Mouse (Mus musculus): ENCODE measurements around the gene Fstl3. TPM values are rescaled to one million over a fixed set of nuclear protein-coding genes. Genes with fewer than 3 reads are reported as not detected.

The Fstl3 gene
- polyA plus RNA-seq (2014; fragmentation: Nextera tagmentation; extraction: Ambion mirVana), result 0.60 and 1.2 TPM in 2 replicates

DNA sequence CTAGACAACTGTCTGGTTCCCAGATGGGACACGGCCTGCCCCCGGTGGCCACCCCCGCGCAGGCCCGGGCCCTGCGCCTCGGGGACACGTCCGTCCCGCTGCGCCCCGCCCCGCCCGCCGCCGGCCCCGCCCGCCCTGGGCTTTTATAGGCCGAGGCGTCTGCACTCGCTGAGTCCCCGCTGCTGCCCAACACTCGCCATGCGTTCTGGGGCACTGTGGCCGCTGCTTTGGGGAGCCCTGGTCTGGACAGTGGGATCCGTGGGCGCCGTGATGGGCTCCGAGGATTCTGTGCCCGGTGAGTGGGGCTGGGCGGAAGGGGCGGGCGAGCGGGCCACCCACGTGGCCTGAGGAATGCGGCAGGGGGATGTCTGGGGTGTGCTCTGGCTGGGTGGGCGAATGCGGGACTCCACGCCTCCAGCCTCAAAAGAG is at the start of gene Fstl3:
TSS of gene Fstl3 (plus strand) at position 170 of the 429 bp plus-strand sequence.
- WGBS, result 1% methylated on average over 39 of the region's 39 CpGs
- H3K36me3 ChIP-seq (ENCODE audit: control insufficient read depth, insufficient read depth, low read length), result no peaks in the 10 kb centered on the region
- peak within 1 kb of the TSS; percentile 4; the same call in 1 of the 2 replicates for H3K9ac ChIP-seq (ENCODE audit: low read length)
- DNase-seq (ENCODE audit: low spot score, missing footprints) (no peak), ATAC-seq (ENCODE audit: low FRiP score) (no peak)
- H3K4me1 ChIP-seq (ENCODE audit: control insufficient read depth, insufficient read depth, low read length), result peaks cover 8% of the 10 kb centered on the region
- H3K9me3 ChIP-seq (ENCODE audit: control insufficient read depth, low read length), result no peaks in the 10 kb centered on the region; the same call in 1 of the 2 replicates
- peak within 1 kb of the TSS; percentile 41 for H3K4me2 ChIP-seq
- H3K27me3 ChIP-seq (ENCODE audit: control insufficient read depth, insufficient read depth, low read length), result peaks cover 43% of the 10 kb centered on the region
- no peak within 1 kb of the TSS for H3K27ac ChIP-seq (ENCODE audit: low read depth, low read length)
- H3K4me3 ChIP-seq (ENCODE audit: low read depth, low read length), result peak within 1 kb of the TSS; percentile 18

DNA sequence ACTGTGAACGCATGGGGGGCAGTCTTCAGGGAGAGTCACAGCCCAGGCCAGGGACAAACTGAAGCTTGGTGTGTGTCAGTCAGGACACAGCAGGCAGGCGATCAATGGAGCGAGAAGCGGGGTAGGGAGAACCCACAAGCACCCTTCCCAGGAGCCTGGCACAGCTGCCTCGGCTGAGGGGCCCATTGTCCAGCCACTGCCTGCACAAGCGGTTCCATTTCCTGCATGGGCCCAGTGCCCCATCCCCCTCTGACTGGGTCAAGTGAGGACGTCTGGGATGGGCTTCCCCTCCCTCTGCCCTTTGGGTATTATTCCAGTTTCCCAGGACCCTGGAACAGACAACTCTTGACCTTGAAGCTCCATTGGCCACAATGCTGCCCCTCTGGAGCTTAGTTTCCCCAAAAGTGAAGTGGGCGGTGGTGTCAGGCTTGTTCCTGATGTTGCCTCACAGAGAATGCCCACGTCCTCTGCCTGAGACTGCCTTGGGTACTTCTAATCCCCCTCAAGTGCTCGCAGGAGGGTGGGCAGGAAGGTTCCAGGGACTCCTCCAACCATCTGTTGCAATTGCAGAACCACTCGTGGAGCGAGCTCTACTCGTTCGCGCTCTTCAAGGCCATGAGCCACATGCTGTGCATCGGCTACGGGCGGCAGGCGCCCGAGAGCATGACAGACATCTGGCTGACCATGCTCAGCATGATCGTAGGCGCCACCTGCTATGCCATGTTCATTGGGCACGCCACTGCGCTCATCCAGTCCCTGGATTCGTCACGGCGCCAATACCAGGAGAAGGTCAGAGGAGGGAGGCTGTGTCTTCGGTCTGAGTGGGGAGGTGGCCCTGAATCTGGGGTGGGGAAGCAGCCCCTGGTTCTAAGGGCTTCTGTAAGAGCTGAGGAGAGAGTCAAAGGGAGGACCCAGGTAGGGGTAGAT is 48.5 kb upstream of the Fstl3 start:
- WGBS, result 75% methylated on average over 28 of the region's 28 CpGs
- no peaks in the 10 kb centered on the region for H3K4me1 ChIP-seq (ENCODE audit: control insufficient read depth, insufficient read depth, low read length)
- no peak overlapping the region for H3K9ac ChIP-seq (ENCODE audit: low read length)
- no peak for DNase-seq (ENCODE audit: low spot score, missing footprints)
- no peaks in the 10 kb centered on the region for H3K9me3 ChIP-seq (ENCODE audit: control insufficient read depth, low read length)
- no peak for ATAC-seq (ENCODE audit: low FRiP score)
- no peak overlapping the region for H3K4me2 ChIP-seq
- no peaks in the 10 kb centered on the region for H3K36me3 ChIP-seq (ENCODE audit: control insufficient read depth, insufficient read depth, low read length)
- H3K27ac ChIP-seq (ENCODE audit: low read depth, low read length), result no peak overlapping the region
- no peaks in the 10 kb centered on the region for H3K27me3 ChIP-seq (ENCODE audit: control insufficient read depth, insufficient read depth, low read length)
- H3K4me3 ChIP-seq (ENCODE audit: low read depth, low read length), result no peak overlapping the region

DNA sequence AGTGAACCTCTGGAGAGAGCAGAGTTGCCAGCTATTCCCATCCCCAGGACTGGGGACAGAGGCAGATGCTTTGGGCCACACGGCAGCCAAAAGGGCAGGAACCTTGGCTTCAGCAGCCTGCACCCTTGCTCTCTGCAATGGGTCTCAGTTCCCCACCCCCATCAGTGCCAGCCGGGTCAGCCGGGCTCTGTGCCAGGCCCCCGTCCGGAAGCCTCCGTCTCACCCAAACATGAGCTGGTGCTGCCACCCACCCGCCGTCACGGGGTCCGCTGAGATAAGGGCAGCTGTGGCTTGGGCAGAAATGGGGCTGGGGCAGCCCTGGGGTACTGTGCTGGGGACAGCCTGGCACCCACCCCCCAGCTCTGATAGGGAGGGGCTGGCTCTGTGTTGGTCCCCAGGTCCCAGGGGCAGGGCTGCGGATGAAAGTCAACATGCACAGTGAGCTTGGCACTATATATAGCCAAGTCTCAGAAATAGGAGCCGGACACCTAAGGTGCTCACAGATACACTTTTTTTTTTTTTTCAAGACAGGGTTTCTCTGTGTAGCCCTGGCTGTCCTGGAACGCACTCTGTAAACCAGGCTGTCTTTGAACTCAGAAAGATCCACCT is 47.6 kb upstream of the Fstl3 start:
- H3K36me3 ChIP-seq (ENCODE audit: control insufficient read depth, insufficient read depth, low read length), result no peaks in the 10 kb centered on the region
- H3K4me2 ChIP-seq, result no peak overlapping the region
- no peak for DNase-seq (ENCODE audit: low spot score, missing footprints)
- no peaks in the 10 kb centered on the region for H3K4me1 ChIP-seq (ENCODE audit: control insufficient read depth, insufficient read depth, low read length)
- H3K27ac ChIP-seq (ENCODE audit: low read depth, low read length), result no peak overlapping the region
- no peaks in the 10 kb centered on the region for H3K9me3 ChIP-seq (ENCODE audit: control insufficient read depth, low read length)
- H3K4me3 ChIP-seq (ENCODE audit: low read depth, low read length), result no peak overlapping the region
- no peak overlapping the region for H3K9ac ChIP-seq (ENCODE audit: low read length)
- 86% methylated on average over 13 of the region's 13 CpGs for WGBS
- no peak for ATAC-seq (ENCODE audit: low FRiP score)
- H3K27me3 ChIP-seq (ENCODE audit: control insufficient read depth, insufficient read depth, low read length), result no peaks in the 10 kb centered on the region

DNA sequence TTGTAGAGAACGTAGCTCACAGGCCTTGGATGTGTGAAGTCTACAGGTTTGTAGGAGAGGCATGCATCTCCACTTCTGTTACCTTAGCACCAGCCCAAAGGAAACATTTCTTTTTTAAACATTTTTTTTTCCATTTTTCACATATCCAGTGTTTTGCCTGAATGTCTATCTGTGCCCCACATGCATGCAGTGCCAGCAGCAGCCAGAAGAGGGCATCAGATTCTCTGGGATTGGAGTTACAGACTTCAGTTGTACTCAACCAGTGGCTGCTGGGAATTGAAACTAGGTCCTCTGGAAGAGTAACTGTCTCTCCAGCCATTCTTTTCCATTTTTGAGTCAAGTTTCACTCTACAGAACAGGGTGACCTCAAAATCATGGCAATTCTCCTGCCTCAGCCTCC is 44.6 kb upstream of the Fstl3 start:
- H3K4me2 ChIP-seq, result no peak overlapping the region
- H3K36me3 ChIP-seq (ENCODE audit: control insufficient read depth, insufficient read depth, low read length), result peaks cover 6% of the 10 kb centered on the region
- H3K9me3 ChIP-seq (ENCODE audit: control insufficient read depth, low read length), result no peaks in the 10 kb centered on the region
- H3K27ac ChIP-seq (ENCODE audit: low read depth, low read length), result no peak overlapping the region
- ATAC-seq (ENCODE audit: low FRiP score) (no peak), DNase-seq (ENCODE audit: low spot score, missing footprints) (no peak)
- WGBS, result 100% methylated on average over 1 of the region's 1 CpGs
- H3K9ac ChIP-seq (ENCODE audit: low read length), result no peak overlapping the region
- H3K4me3 ChIP-seq (ENCODE audit: low read depth, low read length), result no peak overlapping the region
- H3K4me1 ChIP-seq (ENCODE audit: control insufficient read depth, insufficient read depth, low read length), result no peaks in the 10 kb centered on the region
- no peaks in the 10 kb centered on the region; the same call in none of the 2 replicates for H3K27me3 ChIP-seq (ENCODE audit: control insufficient read depth, insufficient read depth, low read length)

DNA sequence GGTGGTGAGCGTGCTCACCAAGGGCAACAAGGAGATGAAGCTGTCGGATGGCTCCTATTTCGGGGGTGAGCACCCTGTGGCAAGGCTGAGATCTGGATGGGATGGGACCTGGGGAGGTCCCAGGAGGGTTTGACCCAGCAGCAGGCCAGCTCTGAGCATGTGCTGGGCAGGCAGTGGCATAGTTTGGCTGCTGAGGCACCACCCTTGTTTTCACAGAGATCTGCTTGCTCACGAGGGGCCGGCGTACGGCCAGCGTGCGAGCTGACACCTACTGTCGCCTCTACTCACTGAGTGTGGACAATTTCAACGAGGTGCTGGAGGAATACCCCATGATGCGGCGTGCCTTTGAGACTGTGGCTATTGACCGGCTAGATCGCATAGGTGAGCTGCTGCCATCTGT is 43.2 kb upstream of the Fstl3 start:
- no peaks in the 10 kb centered on the region for H3K9me3 ChIP-seq (ENCODE audit: control insufficient read depth, low read length)
- H3K27ac ChIP-seq (ENCODE audit: low read depth, low read length), result no peak overlapping the region
- peaks cover 17% of the 10 kb centered on the region for H3K36me3 ChIP-seq (ENCODE audit: control insufficient read depth, insufficient read depth, low read length)
- 94% methylated on average over 15 of the region's 15 CpGs for WGBS
- H3K4me1 ChIP-seq (ENCODE audit: control insufficient read depth, insufficient read depth, low read length), result no peaks in the 10 kb centered on the region
- H3K4me2 ChIP-seq, result no peak overlapping the region
- no peaks in the 10 kb centered on the region; the same call in none of the 2 replicates for H3K27me3 ChIP-seq (ENCODE audit: control insufficient read depth, insufficient read depth, low read length)
- ATAC-seq (ENCODE audit: low FRiP score) (no peak), DNase-seq (ENCODE audit: low spot score, missing footprints) (no peak)
- no peak overlapping the region for H3K9ac ChIP-seq (ENCODE audit: low read length)
- H3K4me3 ChIP-seq (ENCODE audit: low read depth, low read length), result no peak overlapping the region

DNA sequence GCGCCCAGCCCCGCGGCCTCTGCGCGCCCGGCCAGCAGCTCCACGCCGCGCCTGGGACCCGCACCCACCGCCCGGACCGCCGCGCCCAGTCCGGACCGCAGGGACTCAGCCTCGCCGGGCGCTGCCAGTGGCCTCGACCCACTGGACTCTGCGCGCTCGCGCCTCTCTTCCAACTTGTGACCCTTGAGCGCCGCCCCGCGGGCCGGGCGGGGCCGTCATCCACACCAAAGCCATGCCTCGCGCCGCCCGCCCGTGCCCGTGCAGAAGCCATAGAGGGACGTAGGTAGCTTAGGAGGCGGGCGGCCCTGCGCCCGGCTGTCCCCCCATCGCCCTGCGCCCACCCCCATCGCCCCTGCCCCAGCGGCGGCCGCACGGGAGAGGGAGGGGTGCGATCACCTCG is 41.7 kb upstream of the Fstl3 start:
- no peaks in the 10 kb centered on the region for H3K9me3 ChIP-seq (ENCODE audit: control insufficient read depth, low read length)
- WGBS, result 25% methylated on average over 52 of the region's 52 CpGs

DNA sequence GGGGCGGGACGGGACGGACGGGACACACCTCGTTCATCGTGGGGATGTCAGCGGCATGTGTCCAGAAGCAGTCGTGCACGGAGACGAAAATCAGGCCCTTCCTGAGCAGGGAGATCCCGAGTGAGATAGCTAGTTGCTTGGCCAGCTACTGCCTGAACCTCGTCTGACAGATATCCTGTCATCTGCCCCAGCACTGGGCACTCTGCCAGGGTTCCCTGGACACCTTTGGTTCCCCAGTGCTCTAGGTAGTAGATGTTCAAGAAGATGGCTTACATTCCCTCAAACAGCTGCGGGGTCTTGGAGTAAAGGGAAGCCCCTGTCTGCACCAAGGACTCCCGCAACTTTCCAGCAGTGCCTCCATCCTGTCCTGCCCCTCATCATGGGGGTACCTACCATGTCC is 40.4 kb upstream of the Fstl3 start:
- peaks cover 42% of the 10 kb centered on the region for H3K36me3 ChIP-seq (ENCODE audit: control insufficient read depth, insufficient read depth, low read length)
- no peak for ATAC-seq (ENCODE audit: low FRiP score)

More for the DNA sequence above, 41.7 kb upstream of the Fstl3 start:
- Histone ChIP-seq H3K4me3 (ENCODE audit: low read depth, low read length) (no peak overlapping the region), H3K27ac (ENCODE audit: low read depth, low read length) (no peak overlapping the region), H3K4me2 (peak overlapping the region; percentile 19; the same call in 1 of the 2 replicates), H3K27me3 (ENCODE audit: control insufficient read depth, insufficient read depth, low read length) (no peaks in the 10 kb centered on the region; the same call in none of the 2 replicates), H3K9ac (ENCODE audit: low read length) (no peak overlapping the region), H3K36me3 (ENCODE audit: control insufficient read depth, insufficient read depth, low read length) (peaks cover 32% of the 10 kb centered on the region), H3K4me1 (ENCODE audit: control insufficient read depth, insufficient read depth, low read length) (no peaks in the 10 kb centered on the region)
- ATAC-seq (ENCODE audit: low FRiP score), result 0 out of 2 replicates have a peak, but pooled peaks have one; percentile 22
- DNase-seq (ENCODE audit: low spot score, missing footprints), result no peak

DNA sequence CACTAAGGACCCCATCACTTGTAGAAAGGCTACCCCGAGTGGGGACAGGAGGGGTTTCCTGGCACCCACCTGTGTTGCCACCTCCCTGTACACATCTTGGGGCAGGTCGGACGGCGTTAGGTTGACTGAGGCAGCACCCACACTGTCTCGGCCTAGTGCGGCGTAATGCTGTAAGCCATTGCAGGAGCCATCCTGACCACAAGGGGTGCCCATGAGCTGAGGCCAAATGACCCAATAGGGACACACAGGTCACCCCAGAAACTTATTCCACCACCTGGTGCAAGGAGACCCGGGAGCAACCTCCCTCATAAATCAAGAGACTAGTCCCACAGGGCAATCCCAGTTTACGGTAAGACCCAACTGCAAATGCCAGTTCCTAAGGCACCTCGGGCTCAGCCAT is 38.8 kb upstream of the Fstl3 start:
- Histone ChIP-seq H3K36me3 (ENCODE audit: control insufficient read depth, insufficient read depth, low read length) (peaks cover 48% of the 10 kb centered on the region), H3K27me3 (ENCODE audit: control insufficient read depth, insufficient read depth, low read length) (no peaks in the 10 kb centered on the region; the same call in none of the 2 replicates), H3K4me3 (ENCODE audit: low read depth, low read length) (no peak overlapping the region), H3K27ac (ENCODE audit: low read depth, low read length) (no peak overlapping the region), H3K9me3 (ENCODE audit: control insufficient read depth, low read length) (no peaks in the 10 kb centered on the region), H3K4me2 (no peak overlapping the region), H3K4me1 (ENCODE audit: control insufficient read depth, insufficient read depth, low read length) (peaks cover 2% of the 10 kb centered on the region; the same call in 1 of the 2 replicates), H3K9ac (ENCODE audit: low read length) (no peak overlapping the region)
- WGBS, result 85% methylated on average over 10 of the region's 10 CpGs
- DNase-seq (ENCODE audit: low spot score, missing footprints), result no peak
- no peak for ATAC-seq (ENCODE audit: low FRiP score)

More for the DNA sequence above, 40.4 kb upstream of the Fstl3 start:
- peaks cover 2% of the 10 kb centered on the region; the same call in 1 of the 2 replicates for H3K4me1 ChIP-seq (ENCODE audit: control insufficient read depth, insufficient read depth, low read length)
- H3K4me2 ChIP-seq, result no peak overlapping the region
- no peak for DNase-seq (ENCODE audit: low spot score, missing footprints)
- WGBS, result 89% methylated on average over 10 of the region's 14 CpGs
- no peak overlapping the region for H3K4me3 ChIP-seq (ENCODE audit: low read depth, low read length)
- no peaks in the 10 kb centered on the region for H3K9me3 ChIP-seq (ENCODE audit: control insufficient read depth, low read length)
- no peaks in the 10 kb centered on the region; the same call in none of the 2 replicates for H3K27me3 ChIP-seq (ENCODE audit: control insufficient read depth, insufficient read depth, low read length)
- no peak overlapping the region for H3K9ac ChIP-seq (ENCODE audit: low read length)
- H3K27ac ChIP-seq (ENCODE audit: low read depth, low read length), result no peak overlapping the region

DNA sequence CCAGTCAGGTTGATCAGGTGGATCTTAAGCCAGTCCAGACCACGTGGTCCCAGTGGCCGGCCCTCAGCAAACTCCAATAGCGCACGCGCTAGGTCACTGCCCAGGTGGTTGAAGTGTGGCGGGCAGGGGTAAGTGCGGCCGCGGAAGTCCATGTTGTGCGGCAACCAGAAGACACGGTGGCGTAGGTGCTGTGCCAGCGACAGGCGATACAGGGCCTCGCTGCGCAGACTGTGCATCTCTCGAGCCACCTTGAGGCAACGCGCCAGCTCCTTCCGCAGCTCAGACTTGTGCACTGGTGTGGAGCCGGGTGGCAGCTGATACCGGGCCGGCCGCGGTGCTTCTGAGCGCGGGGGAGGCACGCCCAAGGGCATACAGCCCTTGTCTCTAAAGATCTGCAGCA is 37.8 kb upstream of the Fstl3 start:
- Histone ChIP-seq H3K27me3 (ENCODE audit: control insufficient read depth, insufficient read depth, low read length) (no peaks in the 10 kb centered on the region; the same call in none of the 2 replicates), H3K4me1 (ENCODE audit: control insufficient read depth, insufficient read depth, low read length) (peaks cover 2% of the 10 kb centered on the region; the same call in 1 of the 2 replicates), H3K9me3 (ENCODE audit: control insufficient read depth, low read length) (no peaks in the 10 kb centered on the region), H3K36me3 (ENCODE audit: control insufficient read depth, insufficient read depth, low read length) (peaks cover 52% of the 10 kb centered on the region), H3K9ac (ENCODE audit: low read length) (no peak overlapping the region), H3K4me2 (no peak overlapping the region), H3K27ac (ENCODE audit: low read depth, low read length) (no peak overlapping the region), H3K4me3 (ENCODE audit: low read depth, low read length) (no peak overlapping the region)
- 96% methylated on average over 28 of the region's 28 CpGs for WGBS
- DNase-seq (ENCODE audit: low spot score, missing footprints), result no peak
- no peak for ATAC-seq (ENCODE audit: low FRiP score)
